Mouse (Mus musculus): Measurements from ENCODE around the gene Fbxw8. TPM values are rescaled to one million over a fixed set of nuclear protein-coding genes. Genes with fewer than 3 reads are reported as not detected.

Gene Fbxw8
- total RNA-seq, 2 experiments from 2014 or later = 45.1 to 51.4 TPM

- DNase-seq = peak in 1 of 2 experiments; percentile 38
Measured at GRCm38 (mm10) chr5:118044907-118045306, 110.4 kb downstream of the Fbxw8 start.

GRCm38 (mm10) chr5:118043761-118044160 is 111.5 kb downstream of the Fbxw8 start:
- no peak for DNase-seq

DNA sequence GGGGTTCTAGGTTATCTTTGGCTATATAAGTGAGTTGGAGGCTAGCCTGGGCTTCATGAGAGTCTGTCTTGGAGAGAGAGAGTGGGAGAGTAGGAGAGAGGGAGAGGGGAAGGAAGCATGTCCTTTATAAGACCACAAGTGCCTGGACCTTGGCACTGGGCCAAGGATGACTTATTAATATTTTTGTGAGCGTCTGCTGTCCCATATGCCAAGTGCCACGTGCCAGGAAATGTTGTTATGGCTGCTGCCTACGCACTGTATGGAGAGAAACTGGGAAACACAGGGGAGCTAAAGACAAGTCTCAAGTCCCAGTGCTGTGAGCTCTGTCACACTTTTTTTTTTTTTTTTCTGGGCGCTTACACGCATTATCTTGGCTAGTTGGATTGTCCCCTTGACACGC is 112.7 kb downstream of the Fbxw8 start:
- peak; percentile 44 to 56 for DNase-seq

DNA sequence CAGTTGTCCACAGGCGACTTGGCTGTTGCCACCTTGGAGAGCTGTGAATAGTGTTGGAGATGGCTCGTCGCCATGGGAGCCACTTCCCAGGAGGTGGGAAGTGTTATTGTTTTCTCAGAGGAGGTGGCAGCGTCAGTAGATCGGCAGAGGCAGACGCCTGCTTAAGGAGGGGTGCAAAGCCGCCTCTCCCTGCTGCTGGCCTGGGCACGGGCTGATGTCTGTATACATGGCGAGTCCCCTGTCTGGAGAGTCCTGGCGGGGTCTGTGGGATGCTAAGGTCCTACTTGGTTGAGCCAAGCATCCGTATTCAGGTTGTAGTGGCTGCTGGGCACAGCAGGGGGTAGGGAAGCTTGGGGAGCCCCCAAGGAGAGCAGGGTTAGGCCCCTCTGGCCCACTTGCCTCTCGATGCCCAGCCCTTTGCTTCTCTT is 116.0 kb downstream of the Fbxw8 start:
- DNase-seq = no peak

DNA sequence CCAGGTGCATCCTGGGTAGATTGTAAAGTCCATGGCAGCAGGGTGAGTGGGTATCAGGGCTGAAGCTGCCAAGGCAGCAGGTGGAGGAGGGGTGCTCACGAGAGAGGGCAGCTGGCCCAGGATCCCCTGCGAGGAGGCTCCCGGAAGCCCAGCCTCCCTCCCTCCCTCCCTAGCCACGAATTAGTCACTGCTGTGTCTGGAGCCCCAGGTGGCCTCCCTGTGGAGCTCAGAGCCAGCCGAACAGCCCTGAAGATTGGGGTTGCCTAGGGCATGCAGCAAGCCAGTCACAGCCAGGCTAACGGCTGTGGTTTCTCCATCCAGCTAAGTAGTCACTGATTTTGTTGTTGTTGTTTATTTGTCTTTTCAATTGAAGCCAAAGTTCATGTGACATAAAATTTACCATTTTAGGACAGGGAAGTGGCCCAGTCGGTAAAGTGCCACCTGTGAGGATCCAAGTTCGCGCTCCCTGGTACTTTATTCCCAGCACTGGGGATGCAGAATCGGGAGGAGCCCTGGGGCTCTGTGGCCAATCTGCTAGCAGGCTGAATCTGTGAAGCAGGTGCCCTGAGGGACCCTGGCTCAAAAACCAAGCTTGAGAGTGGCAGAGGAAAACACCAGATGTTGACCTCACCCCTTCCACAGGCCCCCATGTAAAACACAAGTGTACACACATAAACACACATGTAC is 117.3 kb downstream of the Fbxw8 start:
- peak; percentile 69 to 77 for DNase-seq

DNA sequence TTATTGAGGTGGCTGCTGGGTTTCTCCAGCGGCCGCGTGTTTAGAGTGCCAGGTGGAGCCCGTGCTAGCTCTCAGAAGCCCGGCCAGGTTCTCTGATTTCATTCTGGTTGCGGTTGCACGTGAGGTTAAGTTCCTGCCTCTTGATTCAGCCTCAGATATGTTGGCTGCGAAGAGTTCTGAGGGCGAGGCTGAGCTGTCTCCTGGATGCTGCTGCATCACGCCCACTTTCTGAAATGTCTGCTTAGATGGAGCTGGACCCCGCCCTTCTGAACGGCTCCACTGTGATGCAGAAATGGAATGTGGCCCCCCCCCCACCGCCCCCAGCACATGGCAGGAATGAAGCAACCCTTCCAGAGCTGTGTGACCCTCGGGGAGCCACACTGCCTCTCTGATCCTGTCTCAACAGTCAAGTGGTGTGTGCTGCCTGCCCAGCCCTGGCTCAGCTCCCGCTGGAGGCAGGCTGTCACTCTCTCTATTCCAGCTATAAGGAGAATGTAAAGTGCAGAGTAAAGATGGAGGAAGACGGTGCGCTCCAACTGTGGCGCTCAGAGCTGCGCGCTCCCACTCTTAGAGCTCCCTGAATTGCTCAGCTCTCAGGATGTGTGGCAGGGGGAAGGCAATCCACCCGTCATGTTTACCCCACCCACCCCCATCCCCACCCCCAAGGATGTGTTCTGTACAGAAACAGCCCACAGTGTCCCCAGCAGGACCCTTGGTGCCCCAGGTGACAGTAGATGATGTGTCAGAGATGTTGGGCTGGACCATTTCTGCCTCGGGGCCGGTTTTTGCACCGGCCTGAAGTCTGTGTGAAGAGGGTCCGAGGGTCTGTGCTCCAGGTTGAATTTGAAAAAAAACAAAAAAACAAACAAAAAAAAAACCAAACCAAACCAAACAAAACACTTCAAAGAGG is 118.1 kb downstream of the Fbxw8 start:
- no peak for DNase-seq

GRCm38 (mm10) chr5:118035786-118036185 is 119.5 kb downstream of the Fbxw8 start:
- no peak for DNase-seq

DNA sequence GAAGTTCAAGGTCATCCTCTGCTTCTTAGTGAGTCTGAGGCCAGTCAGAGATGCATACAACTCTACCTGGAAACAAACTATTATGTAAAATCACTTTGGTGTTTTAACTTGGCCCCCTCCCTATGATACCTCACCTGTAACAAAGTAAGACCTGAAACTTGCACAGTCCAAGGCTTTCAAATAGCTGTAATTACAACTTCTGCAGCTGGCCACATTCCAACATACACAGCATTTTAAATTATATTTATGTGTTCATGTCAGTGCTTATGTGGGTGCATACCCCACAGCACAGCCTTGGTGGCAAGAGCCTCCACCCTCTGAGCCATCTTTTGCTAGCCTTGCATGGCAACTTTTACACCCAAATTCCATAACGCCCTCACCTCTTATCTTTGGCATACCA is 120.6 kb downstream of the Fbxw8 start:
- no peak for DNase-seq

DNA sequence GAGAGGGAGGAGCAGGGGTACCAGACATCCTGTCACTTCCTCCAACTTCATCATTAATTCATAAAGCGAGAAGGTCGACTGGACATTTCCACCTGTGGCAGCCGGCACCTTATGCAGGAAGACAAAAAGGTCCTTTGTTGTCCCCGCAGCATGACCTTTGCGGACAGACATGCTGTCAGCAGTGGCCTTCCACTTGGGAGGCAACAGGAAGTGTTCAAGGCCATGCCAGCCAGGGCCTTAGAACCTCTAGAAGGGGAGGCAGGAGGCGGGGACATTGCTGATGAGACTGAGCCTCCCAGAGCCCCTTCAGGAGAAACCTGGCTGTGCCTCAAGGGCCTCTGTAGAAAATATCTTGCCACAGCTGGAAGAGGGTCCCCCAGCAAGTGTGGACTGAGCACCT is 121.5 kb downstream of the Fbxw8 start:
- DNase-seq = peak; percentile 77

DNA sequence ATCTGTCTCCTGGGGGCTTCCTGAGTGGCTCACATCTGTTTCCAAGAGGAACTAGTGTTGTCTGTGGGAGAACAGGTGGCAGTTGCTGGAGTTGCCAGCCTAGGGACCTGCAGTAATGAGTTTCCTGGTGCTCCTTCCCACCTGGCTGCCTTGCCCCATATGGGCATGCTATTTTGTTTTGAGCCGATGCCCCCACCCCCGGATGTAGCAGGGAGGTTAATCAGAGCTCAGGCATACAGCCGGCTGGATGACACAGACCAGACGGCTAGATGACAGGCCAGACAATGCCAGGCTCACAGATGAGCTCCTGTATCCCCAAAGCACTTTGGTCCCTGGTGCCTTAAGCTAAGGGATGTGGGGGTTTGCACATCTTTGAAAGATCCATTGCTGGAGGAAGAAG is 121.9 kb downstream of the Fbxw8 start:
- DNase-seq = peak in 1 of 2 experiments; percentile 52

GRCm38 (mm10) chr5:118031508-118031907 is 123.8 kb downstream of the Fbxw8 start:
- DNase-seq = peak; percentile 25 to 48

- peak; percentile 76 to 77 for DNase-seq
Measured at GRCm38 (mm10) chr5:118031059-118031458, 124.2 kb downstream of the Fbxw8 start.

DNA sequence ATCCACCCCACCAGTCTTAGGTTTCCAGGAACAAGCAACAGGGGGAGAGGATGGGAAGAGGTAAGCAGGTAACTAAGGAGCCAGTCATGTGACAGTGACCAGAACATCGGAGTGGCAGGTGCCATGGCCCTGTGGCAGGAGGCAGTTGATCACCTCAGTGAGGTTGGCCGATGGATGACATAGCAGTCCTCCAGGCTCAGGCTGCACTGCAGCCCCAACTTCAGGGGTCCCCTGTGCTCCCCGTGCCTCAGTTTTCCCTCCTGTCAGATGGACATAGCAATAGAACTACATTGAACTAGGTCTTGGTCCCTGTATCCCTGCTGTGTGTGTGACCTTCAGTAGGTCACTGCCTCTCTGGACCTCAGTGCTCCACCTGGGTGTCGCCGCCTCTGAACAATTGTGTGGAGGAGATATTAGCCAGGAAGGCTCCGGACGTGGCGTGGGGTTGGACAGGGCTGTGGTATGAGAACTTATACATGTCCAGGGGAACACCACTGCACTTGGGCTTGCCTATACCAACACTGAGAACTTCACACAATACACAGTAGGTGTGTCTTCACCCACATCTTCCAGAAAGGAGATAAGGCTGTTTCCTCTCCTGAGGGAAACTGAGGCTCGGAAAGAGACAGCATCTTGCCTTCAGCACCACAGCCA is 125.1 kb downstream of the Fbxw8 start:
- no peak for DNase-seq

GRCm38 (mm10) chr5:118029420-118029819 is 125.8 kb downstream of the Fbxw8 start:
- peak; percentile 53 to 71 for DNase-seq

GRCm38 (mm10) chr5:118029035-118029408 is 126.2 kb downstream of the Fbxw8 start:
- no peak for DNase-seq

- DNase-seq = peak; percentile 65 to 80
Measured at GRCm38 (mm10) chr5:118028191-118029034, 126.9 kb downstream of the Fbxw8 start.

DNA sequence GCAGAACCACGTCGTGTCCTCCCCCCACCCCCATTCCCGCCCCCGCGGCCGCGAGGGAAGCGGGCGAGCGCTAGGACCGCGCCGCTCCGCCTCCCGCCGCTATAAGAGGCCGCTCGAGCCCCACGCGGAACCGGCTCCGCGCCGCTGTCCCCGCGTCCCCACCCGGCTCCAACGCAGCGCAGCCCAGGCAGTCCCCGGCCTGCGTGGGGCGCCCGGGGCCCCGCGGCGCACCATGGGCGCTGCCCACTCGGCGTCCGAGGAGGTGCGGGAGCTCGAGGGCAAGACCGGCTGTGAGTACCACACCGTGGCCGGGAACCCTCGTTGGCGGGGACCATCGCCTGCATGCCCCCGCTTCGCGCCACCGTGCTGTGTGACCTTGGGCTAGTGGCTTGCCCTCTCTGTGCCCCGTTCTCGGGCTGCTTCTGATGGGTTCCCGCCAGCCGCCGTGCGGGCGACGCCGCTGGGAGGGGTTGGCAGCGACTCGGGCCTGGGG is 127.5 kb downstream of the Fbxw8 start, which contains the start of gene Tesc:
Gene Tesc, plus strand, starts transcription at position 46 of the 493 bp plus-strand sequence.
- DNase-seq = peak; percentile 71

- no peak for DNase-seq
Measured at GRCm38 (mm10) chr5:118027101-118027697, 128.1 kb downstream of the Fbxw8 start.

- DNase-seq = no peak
Measured at GRCm38 (mm10) chr5:118026343-118026742, 128.9 kb downstream of the Fbxw8 start.

DNA sequence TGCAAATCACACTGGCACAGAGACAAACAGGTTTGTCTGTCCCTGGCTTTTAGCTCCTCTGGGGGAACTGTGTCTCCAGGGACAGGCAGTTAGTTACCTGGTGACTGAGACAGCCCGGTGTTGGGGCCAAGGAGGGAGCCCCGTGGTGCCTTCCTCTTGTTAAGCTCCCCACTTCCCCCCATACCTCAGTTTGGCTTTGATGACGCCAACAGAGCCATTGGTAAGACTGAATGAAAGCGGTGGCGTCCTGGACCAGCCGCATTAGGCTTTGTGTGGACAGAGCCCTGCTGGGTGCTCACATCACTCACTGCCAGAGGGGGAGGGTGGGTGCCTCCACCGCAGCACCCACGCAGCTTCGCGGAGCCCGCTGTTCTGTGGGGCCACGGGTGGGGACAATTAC is 129.4 kb downstream of the Fbxw8 start:
- DNase-seq = no peak

GRCm38 (mm10) chr5:118023053-118023452 is 132.2 kb downstream of the Fbxw8 start:
- DNase-seq = no peak

All from adrenal gland, postnatal 36 days (tissue).